ENCODE assay signal across 8 mouse cellular contexts in genomic region chr16:33062024-33062681, GRCm38 (mm10). TPM values are rescaled to one million over a fixed set of nuclear protein-coding genes. Genes with fewer than 3 reads are reported as not detected.
DNase-seq lines count a peak whose midpoint lies in the region; ATAC-seq and TF ChIP-seq lines count a peak whose summit lies in the region.

TSS of gene Lmln (plus strand) at chr16:33062521.

- peak within 1 kb of the TSS; percentile 92 for H3K4me3 ChIP-seq in bone marrow, adult 2 months (replicated peaks; ENCODE audit: control insufficient read depth, low read depth, low read length)
- H3K4me3 ChIP-seq in embryonic facial prominence, embryonic 15.5 days (replicated peaks), result peak within 1 kb of the TSS; percentile 71
- H3K4me3 ChIP-seq in kidney, embryonic 14.5 days (ENCODE audit: low read length), result peak within 1 kb of the TSS; percentile 81
- peak within 1 kb of the TSS; percentile 84 for H3K4me3 ChIP-seq in limb, embryonic 15.5 days

- no peaks in the 10 kb centered on the region for H3K27me3 ChIP-seq in embryonic facial prominence, embryonic 15.5 days
- no peaks in the 10 kb centered on the region for H3K27me3 ChIP-seq in kidney, embryonic 14.5 days (ENCODE audit: control insufficient read depth, insufficient read depth, low read length)
- no peaks in the 10 kb centered on the region for H3K27me3 ChIP-seq in limb, embryonic 15.5 days

- H3K27ac ChIP-seq in bone marrow, adult 2 months (ENCODE audit: control insufficient read depth, insufficient read depth, low read depth, low read length, poor library complexity), result peak within 1 kb of the TSS; percentile 60
- H3K27ac ChIP-seq in embryonic facial prominence, embryonic 15.5 days (replicated peaks), result peak within 1 kb of the TSS; percentile 72
- H3K27ac ChIP-seq in kidney, embryonic 14.5 days (ENCODE audit: low read depth, low read length), result peak within 1 kb of the TSS; percentile 80
- peak within 1 kb of the TSS; percentile 62 for H3K27ac ChIP-seq in limb, embryonic 15.5 days

- peak; percentile 90 for DNase-seq in 416B (ENCODE audit: low read depth)
- peak; percentile 90 to 91 for DNase-seq in heart, adult 9 months (ENCODE audit: low spot score in 2 of 2)
- peak; percentile 53 to 74 for DNase-seq in monocyte, adult 2 months (ENCODE audit: low read depth in 1 of 2, low spot score in 2 of 2)
- peak; percentile 88 to 90 for DNase-seq in spleen, postnatal 36 days (ENCODE audit: low spot score in 2 of 2)

- peak; percentile 98 for ATAC-seq in embryonic facial prominence, embryonic 15.5 days (ENCODE audit: insufficient number of reproducible peaks, low FRiP score, low TSS enrichment, low read depth)
- peak; percentile 97 for ATAC-seq in kidney, embryonic 14.5 days (ENCODE audit: low FRiP score, low TSS enrichment)
- ATAC-seq in limb, embryonic 15.5 days (ENCODE audit: insufficient number of reproducible peaks, low FRiP score, low TSS enrichment, low read depth), result peak; percentile 92

- H3K9me3 ChIP-seq in embryonic facial prominence, embryonic 15.5 days (replicated peaks), result no peaks in the 10 kb centered on the region
- no peaks in the 10 kb centered on the region for H3K9me3 ChIP-seq in kidney, embryonic 14.5 days (ENCODE audit: control insufficient read depth, low read length)
- no peaks in the 10 kb centered on the region for H3K9me3 ChIP-seq in limb, embryonic 15.5 days

- H3K4me2 ChIP-seq in embryonic facial prominence, embryonic 15.5 days (replicated peaks), result peak within 1 kb of the TSS; percentile 92
- peak within 1 kb of the TSS; percentile 85 for H3K4me2 ChIP-seq in kidney, embryonic 14.5 days (replicated peaks; ENCODE audit: low read depth, low read length)
- H3K4me2 ChIP-seq in limb, embryonic 15.5 days, result peak within 1 kb of the TSS; percentile 86

- WGBS in bone marrow, adult 2 months, result under 1% methylated on average over 64 of the region's 64 CpGs
- under 1% methylated on average over 64 of the region's 64 CpGs for WGBS in embryonic facial prominence, embryonic 15.5 days
- WGBS in kidney, embryonic 14.5 days, result under 1% methylated on average over 55 of the region's 64 CpGs
- under 1% methylated on average over 63 of the region's 64 CpGs for WGBS in limb, embryonic 15.5 days

- TF ChIP-seq CTCF in bone marrow, adult 2 months (IDR thresholded peaks at IDR 0.05; ENCODE audit: control insufficient read depth, insufficient read depth, low read length), result no peak

- H3K4me1 ChIP-seq in bone marrow, adult 2 months (ENCODE audit: control insufficient read depth, insufficient read depth, low read length), result peaks cover 3% of the 10 kb centered on the region; the same call in 1 of the 2 replicates
- peaks cover 24% of the 10 kb centered on the region for H3K4me1 ChIP-seq in embryonic facial prominence, embryonic 15.5 days
- peaks cover 23% of the 10 kb centered on the region for H3K4me1 ChIP-seq in kidney, embryonic 14.5 days (ENCODE audit: control insufficient read depth, insufficient read depth, low read length)
- H3K4me1 ChIP-seq in limb, embryonic 15.5 days, result peaks cover 29% of the 10 kb centered on the region

- peak within 1 kb of the TSS; percentile 57 for H3K9ac ChIP-seq in embryonic facial prominence, embryonic 15.5 days
- peak within 1 kb of the TSS; percentile 80 for H3K9ac ChIP-seq in kidney, embryonic 14.5 days (ENCODE audit: low read depth, low read length)
- peak within 1 kb of the TSS; percentile 63 for H3K9ac ChIP-seq in limb, embryonic 15.5 days

- TF ChIP-seq POLR2A in bone marrow, adult 2 months (IDR thresholded peaks at IDR 0.05; ENCODE audit: borderline replicate concordance, control insufficient read depth, low read depth, low read length), result peak; percentile 76; the same call in 1 of the 2 replicates

- H3K36me3 ChIP-seq in embryonic facial prominence, embryonic 15.5 days, result peaks cover 31% of the 10 kb centered on the region
- peaks cover 38% of the 10 kb centered on the region for H3K36me3 ChIP-seq in kidney, embryonic 14.5 days (ENCODE audit: control insufficient read depth, insufficient read depth, low read length)
- peaks cover 31% of the 10 kb centered on the region for H3K36me3 ChIP-seq in limb, embryonic 15.5 days

RNA-seq across cellular contexts. Expression of gene Lmln, which starts in this region (rescaled TPM):
- polyA plus RNA-seq in bone marrow, adult 2 months (2011; ENCODE audit: insufficient read depth, insufficient read length, low replicate concordance, missing spikeins), result 2.4 and 3.3 TPM in 2 replicates
- 1.9 and 2.3 TPM in 2 replicates for polyA plus RNA-seq in embryonic facial prominence, embryonic 15.5 days (2015; fragmentation: Nextera tagmentation; extraction: Ambion mirVana)
- 1.5 and 5.0 TPM in 2 replicates for polyA plus RNA-seq in kidney, embryonic 14.5 days (2014; fragmentation: Nextera tagmentation; extraction: Ambion mirVana)
- polyA plus RNA-seq in limb, embryonic 15.5 days (2015; fragmentation: Nextera tagmentation; extraction: Ambion mirVana), result 1.7 and 1.8 TPM in 2 replicates

Comparison
In these comparisons a context has a peak if more than half of its experiments do, and no peak if none do; other contexts are left out.
1. Peak in every context shown above with its lines: DNase-seq, ATAC-seq, H3K4me3 ChIP-seq and H3K27ac ChIP-seq.